Mouse (Mus musculus) mouse trophoblast stem cell (cell line): ENCODE data around the gene Natd1.

Experiments
- in situ Hi-C, 2 experiments: fragments of 300-500 bp; cut with MseI, MboI; formaldehyde crosslinking; loops; 2 replicates in 1 of 2; 3 replicates in 1 of 2; pipeline ENCODE4 v1.15.1; 2025

The Natd1 gene

DNA sequence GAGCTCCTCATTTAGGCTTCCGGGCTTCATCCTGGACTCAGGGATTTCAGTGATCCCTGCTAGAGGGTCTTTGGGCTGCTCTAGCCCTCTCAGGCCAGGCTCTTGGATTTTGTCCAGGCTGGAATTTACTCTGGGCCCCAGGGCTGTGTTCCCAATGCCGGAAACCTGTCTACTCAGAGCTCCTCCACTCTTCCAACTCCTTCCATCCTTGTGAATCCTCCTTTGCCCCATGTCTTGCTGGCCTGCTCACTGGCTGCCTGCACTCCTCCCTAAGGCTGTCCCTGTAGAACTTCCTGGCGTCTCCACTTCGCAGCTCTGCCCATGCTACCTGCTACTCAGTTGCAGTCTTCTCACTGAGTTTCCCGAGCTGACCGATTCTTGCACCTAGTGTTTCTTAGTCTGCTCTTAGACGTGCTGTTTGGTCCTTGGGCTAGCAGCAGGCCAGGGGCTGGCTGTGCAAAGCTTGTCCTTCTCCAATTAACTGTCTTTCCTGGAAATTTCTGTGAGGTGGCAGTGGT is 18.0 kb upstream of the Natd1 start:
- in situ Hi-C loops: no loop called here

DNA sequence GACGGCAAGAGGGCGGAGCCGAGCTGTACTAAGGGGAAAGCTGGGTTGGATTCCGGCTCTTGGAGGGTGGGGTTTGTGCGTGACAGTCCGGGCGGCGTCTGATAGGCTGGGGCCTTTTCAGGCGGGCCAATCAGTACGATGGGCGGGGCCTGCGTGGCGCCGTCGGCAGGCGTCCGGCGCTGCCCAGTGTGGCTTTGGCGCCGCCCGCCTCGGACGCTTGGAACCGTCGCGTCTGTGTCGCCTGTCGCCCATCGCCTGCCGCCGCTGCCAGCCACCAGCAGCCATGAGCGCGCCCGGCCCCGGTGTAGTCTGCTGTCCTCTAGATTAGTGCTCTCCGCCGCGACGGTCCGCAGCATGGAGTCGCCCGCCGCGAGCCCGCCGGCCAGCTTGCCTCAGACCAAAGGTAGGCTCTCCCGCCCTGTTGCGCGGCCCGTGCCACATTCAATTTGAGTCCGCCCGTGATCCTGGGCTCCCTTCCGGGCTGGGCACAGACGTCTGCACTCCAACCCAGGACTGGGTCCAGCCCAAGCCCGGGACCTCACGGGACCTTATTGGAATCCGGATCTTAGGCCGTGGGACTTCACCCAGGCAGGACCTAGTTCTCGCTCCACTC is 17.4 kb upstream of the Natd1 start, which contains the start of gene Map2k3:
Map2k3 (plus strand) TSS at position 165 of the 613 bp plus-strand sequence.
- in situ Hi-C loops: no loop called here

DNA sequence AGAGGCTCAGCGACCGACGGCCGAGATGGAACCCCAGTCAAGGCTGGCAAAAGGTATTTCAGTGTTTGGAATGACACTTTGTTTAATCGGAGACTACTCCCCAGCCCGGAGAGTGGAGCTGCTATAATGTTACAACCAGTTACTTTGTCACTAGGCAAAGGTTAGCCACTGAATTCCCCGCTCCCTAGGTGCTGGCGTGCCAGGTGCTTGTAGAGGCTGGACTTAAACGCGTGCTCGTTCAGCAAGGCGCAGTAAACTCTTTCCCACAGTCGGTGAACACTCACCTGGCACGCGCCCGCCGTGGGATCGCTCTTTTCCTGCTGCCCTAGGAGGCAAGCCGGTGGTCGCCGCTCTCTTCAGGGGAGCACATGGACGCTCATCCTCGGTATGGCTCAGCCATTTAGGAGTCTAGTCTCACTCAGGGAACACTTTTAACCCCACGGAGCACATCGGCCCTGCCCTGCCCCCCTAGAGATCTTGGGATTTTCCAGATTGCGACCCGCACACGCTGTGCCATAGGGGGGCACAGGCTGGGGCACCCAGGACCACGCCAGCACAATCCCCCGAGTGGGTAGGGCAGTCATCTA is 16.8 kb upstream of the Natd1 start:
- in situ Hi-C loops: no loop called here

DNA sequence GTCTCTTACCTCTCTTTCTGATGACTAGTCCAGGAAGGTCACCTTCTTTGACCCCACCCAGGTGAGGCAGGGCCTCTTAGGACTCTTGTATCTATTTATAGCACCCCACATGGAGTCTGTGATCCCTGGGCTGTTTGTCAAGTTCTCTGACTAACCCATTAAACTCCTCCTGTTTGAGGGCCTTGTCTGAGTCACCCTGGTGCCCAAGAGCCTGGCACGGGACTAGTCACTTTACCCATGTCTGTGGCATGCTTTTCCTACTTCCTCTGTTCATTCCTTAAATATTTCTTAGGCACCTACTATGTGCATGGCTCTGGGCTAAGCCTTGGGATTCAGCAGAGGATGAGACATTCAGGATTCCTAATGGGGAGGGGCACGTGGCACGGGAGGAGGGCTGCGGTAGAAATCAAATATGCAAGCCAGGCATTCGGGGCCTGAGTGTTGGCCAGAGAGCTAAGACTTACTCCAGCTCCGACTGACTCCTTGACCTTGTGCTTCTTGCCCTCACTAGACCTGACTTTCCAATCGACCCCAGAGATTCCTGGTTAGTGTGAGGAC is 16.3 kb upstream of the Natd1 start:
- in situ Hi-C loops: no loop called here

DNA sequence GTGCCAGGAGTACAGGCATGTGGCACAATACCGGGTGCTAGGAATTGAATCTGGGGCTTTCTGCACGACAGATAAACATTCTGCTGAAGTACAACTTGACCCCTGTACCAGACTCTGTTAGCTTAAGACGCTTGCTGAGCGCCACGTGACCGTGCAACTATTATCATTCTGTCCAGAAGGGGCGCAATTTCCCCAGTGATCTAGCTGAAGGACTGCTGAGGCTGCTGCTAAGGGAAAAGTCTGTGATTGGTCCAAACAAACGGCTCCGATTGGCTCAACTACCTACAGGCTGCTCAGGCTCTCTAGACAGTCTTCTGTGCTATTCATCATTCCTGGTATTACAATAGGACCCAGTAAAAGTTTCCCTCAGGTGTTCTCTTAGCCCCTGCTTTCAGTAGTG is 12.7 kb upstream of the Natd1 start:
- in situ Hi-C loops: no loop called here

DNA sequence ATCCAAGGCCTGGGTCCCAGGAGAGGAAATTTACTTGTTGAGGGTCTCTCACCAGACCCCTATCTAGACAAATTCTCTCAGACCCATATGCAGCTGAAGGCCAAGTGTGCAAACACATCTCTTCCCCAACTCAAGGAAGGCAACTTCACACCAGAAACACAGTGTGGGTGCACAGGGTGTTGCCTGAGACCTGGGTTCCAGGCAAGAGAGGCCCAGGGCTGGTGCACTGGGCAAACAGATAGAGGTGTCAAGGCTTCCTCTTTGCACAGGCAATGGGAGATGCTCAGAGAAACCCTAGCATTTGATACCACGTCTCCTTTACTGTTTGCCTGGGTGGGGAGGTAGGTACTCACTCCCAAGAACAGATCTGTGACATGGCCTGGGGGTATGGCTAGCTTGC is 10.4 kb upstream of the Natd1 start:
- in situ Hi-C loops: no loop called here

DNA sequence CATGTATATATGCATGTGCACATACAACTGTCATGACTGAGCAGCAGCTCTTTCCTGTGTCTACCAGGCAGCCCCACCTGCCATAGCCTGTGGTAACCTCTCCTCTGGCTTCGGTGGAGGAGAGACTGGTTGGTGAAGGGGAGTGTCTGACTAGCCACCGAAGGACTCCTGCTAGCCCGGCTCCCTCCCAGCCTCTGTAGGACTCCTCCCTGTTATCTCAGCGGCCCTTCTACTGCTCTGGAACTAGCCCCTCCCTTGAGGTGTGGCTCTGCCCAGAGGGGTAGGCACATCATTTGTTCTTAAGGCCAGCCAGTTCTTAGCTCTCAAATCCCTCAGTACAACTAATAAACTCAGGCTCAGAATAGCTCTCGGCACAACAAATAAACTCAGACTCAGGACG is 9.9 kb upstream of the Natd1 start:
- in situ Hi-C loops: no loop called here

DNA sequence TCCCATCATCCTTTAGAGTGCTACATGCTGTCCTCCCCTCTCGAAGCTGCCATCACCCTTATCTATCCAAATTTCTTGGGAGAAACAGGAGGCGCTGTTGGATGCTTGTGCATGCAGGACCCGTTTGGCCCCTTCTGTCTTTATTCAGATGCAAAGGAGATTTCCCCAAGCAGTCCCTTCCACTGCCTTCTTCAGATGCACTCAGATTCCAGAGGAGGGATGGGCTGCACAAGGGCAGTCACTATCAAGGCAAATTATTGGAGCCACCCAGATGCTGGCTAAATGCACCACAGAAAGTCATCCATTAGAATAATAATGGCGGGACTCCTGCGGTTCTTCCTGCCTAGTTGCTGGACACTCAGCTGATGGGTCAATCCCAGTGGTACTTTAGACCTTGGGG is 8.4 kb upstream of the Natd1 start:
- in situ Hi-C loops: no loop called here

DNA sequence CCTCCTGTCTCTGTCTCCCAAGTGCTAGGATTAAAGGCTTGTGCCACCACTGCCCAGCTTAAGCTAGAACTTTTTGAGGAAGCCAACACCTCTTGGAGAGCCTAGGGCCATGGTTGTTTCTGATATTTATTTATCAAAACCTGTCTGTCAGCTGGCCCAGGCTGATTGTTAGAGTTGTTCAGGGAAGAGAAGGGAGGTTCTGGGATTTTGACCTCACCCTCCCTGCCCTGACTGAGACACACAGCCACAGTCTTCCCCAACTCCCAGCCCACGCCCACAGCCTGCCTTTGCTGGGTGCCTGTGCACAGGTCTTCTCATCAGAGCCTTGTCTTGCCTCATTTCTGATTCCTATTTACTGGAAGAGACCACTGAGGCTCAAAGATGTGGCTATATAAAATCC is 7.6 kb upstream of the Natd1 start:
- in situ Hi-C loops: no loop called here

DNA sequence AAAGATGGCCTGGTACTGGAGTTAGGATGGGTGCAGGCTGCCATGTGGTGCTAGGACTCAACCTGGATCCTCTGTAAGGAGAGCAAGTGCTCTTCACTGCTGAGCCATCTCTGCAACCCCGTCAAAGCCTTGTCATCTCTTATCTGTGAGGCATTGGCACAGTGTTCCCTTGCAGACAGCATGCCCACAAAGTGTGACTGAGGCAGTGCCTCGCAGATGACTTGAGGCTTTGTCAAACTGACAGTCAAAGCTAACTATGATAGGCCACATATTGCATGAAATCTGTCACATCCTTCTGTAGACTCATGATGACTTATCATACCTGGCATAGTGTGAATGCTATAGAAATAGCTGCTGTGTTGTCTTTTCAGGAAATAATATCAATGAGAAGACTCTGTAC is 5.5 kb upstream of the Natd1 start:
- in situ Hi-C loops: no loop called here

DNA sequence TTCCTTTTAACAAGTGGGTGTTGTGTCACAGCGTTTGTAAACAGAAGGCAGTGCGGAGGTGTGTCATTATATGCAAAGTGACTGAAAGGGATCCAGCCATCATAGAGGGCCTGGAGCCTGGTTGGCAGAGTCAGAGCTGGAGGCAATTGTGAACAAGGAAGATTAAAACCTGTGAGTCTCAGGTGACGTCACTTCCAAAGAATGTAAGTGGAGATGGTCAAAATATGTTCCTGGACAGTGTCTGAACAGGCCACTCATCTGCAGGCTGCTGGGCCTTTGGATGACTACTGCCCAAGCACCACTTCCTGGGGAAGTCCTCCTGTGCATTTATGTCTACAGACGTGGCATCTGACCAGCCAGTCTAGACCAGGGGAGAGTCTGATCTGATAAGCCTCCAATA is 651 bp upstream of the Natd1 start:
- in situ Hi-C loops: no loop called here

DNA sequence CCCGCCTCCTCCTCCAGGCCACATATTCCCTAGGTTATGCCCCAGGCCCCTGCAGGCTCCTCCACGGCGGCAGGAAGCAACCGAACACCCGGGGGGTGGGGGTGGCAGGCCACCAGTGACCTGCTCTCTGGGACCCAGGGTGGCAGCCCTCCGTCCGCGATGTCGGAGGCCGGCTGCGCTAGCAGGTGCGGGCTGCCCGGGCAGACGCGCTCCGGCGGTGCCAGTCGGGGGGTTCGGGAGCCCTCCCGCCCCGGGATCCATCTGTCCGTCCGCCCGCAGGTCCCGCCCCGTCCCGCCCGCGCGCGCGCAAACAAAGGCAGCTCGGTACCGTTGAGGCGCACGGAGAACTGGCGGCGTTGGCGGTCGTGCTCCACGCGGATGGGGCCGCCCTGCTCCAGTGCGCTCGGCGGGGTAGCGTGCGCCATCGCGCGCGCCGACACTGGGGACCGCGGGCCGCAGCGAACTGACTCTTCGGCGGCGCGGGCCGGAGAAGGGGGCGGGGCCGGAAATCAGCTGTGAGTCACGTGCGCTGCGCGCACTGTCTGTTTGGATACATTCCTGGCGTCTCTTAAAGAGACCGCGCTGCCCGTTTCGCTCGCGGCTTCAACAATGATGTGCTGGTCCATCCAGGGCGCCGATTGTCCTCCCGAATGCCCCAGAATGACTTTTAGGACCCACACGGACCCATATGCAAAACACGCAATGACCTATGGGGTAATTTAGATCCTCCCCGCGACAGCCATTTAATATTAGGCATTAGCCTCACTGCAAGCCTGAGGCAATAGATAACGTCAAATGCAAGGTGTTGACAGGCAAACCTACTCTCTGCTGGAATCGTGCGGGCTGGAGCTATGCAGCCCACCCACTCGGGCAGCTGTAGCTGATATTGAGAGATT is 1.0 kb downstream of the Natd1 start:
- in situ Hi-C loops: no loop called here

DNA sequence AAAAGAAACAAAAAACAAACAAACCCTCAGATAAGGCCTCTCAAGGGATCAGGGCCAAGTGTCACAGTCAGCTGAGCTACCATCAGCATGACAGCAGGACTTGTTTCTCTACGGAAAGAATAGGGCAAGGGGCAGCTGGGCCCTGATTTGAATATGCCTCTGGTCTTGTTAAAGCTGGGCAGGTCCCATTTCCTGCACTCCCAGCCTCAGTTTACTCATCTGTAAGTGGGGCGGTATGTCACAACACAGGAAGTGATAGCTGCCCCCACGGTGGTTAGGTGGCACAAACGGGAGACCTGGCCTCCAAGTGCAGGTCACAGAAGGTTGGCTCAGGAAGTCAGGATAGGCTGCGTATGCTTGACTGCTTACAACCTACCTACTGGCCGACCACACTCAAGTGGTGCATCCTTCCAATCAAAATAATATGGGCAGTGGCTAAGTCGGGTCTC is 2.0 kb downstream of the Natd1 start:
- in situ Hi-C loops: no loop called here

DNA sequence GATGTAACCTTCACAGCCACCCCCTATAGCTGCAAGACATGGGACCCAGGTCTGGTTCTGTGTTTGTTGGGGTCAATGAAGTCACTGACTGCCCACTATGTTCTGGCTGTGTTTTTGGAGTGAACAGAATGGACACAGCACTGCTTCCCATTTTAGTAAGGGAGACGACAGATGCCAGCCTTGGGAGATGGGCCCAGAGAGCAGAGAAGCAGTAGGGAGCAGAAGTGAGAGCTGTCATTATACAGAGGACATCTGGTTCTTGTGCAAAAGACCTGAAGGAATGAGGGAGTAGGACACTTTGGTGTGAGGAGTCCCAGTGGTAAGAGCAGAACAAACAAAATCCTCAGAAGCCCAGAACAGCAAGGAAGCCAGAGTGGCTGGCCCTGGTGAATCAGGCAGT is 4.9 kb downstream of the Natd1 start:
- in situ Hi-C loops: no loop called here

DNA sequence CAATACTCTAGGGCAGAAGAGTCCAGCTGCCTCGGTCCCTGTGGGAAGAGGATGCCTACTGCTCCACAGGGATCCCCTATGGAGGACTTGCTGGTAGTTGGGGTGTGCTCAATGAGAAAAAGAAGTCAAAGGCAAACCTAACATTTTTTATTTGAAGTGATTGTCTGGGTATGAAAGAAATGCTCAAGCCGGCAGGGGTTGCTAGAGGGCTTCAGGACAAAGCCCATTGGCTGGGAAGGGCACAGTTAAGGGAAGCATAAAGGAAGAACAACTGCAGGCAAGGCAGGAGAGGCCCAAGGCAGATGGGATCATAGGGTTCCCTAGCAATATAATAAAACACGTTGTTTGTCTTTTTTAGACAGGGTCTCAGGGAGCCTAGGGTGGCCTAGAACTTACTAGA is 6.5 kb downstream of the Natd1 start:
- in situ Hi-C loops: no loop called here

DNA sequence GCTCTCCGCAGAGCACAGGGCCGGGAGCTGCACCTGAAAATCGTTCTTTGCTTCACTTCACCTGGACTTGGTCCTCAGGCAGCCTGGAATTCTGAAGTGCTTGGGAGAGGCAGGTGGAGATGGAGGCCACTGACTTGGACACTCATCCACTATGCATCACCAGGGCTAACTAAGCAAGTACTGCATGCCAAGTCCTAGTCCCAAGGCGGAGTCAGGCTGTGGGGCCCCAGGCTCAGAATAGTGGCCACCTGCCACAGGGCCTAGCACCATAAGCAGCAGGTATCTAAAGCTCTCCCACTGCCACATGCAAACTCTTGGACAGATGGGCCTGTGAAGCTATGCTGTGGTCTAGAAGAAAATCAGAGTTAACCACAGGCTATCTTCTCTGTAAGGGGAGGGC is 8.1 kb downstream of the Natd1 start:
- in situ Hi-C loops: no loop called here

DNA sequence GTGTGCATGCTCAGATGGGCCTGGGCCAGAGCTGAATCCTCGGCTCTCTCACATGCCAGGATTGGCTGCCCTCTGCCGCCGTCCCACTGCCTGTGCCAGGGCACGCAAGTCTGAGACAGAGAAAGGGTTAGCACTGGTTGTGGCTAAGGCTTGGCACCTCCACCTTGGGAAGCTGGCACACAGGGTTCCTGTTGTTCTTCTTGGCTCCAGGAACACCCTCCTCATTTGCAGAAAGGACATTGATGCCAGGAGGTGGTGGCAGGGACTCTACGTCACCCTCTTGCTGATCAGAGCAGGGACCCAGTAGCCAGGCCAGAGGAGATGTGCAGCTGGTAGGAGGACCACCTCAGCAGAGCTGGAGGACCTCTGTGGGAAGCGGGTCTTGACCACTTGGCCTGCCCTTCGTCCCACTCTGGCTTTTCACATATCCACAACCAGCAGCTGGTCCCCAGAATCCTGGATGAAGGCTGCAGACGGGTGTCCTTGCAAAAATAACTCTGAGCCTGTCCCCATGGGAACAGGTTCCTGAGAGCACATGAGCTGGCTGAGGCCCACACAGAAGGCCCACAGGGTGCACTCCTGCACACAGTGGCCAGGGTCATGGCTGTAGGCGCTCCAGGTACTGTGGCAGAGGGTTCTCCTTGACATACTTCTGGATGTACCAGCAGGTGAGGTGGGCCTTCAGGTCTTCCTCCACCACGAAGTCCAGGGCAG is 9.0 kb downstream of the Natd1 start:
- in situ Hi-C loops: no loop called here

DNA sequence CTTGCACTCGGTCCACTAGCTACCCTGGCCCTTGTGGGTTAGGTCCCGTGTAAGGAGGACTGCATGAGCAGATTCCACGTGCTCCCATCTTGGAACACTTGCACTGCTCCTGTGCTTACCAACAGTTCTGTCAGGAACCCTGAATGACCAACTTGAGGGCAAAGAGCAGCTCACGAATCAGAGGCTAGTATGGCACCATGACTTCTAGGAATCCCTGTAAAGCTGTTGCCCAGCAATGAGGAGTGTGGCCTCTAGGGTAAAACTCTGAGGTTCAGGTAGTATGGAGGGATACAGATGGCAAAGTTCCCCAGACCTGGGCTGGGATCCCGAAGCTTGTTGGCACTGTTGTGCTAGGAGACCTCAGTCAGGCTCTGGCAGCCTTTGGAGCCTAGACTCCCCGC is 10.9 kb downstream of the Natd1 start:
- in situ Hi-C loops: no loop called here

DNA sequence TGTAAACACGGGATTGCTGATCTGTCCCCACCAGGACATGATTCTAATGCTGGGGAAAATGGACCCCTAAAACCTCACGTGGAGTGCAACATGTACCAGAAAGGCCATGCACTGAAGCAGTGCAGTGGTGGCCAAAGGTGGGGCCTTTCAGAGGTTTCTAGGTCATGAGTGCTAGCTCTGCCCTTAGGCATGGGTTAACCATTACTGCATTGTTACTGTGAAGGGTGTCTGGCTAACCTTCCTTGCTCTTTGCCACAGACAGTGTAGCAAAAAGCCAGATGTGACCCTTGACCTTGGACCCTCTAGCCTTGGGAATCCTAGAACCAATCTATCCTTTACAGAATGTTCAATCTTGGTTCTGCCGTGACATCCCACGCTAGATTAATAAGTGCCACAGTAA is 12.1 kb downstream of the Natd1 start:
- in situ Hi-C loops: no loop called here

DNA sequence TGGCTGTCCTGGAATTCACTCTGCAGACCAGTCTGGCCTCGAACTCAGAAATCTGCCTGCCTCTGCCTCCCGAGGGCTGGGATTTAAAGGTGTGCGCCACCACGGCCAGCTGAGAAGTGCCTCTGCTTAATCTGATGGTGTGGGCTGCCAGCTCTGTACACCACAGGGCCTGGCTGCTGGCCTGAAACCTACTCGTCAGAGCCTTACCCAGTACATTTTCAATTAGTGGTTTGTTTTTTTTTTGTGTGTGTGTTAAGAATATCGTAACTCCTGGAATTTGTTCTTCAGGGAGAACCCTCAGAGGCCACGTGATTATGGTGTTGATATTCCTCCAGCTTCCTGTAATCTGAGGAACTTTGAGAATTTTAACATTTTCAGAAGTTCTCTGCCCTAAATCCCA is 12.5 kb downstream of the Natd1 start:
- in situ Hi-C loops: no loop called here

DNA sequence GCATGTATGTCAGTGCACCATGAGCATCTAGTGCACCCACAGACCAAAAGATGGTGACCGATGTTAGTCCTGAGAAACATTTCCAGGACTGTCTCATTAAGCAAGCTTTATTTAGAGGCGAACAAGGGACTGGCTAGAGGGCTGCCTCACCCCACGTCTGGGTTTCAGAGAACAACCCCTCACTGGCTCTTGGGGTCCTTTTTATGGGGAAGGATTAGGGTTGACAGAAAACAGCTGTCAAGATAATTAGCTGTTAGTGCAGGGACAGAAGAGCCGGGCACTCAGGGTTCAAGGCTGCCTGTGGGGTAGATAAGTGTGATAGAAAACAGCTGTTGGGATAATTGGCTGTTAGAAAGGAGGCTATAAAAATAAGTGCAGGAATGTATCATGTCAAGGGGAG is 18.6 kb downstream of the Natd1 start:
- in situ Hi-C loops: no loop called here

DNA sequence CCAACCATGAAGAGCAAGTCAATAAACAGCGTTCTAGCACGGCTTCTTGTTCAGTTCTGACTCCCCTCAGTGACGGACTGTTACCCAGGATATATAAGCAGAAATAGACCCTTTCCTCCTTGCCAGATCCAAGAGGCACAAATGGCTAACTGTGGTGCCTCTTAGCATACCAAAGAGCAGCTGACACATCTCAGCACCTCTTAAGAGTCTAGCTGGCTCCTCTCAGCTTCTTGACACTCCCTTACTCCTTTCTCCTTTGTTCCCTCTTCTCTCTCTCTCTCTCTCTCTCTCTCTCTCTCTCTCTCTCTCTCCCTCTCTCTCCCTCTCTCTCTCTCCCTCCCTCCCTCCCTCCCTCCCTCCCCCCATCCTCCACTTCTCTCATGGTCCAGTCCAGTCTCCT is 23.8 kb downstream of the Natd1 start:
- in situ Hi-C loops: no loop called here
